Mouse (Mus musculus) forebrain, embryonic 16.5 days (tissue): Measurements from ENCODE around the gene Ddx56. TPM values are rescaled to one million over a fixed set of nuclear protein-coding genes. Genes with fewer than 3 reads are reported as not detected.
"Not testable (repeated sequence)": the region's sequence is repeated elsewhere in the genome, so short reads cannot be mapped to it uniquely, and the experiment has no call there.

Experiments used
- ATAC-seq: fragments of 200-750 bp; cut with Nextera tagmentation; 2 replicates; pipeline ENCODE4 v1.8.0; 2017; ENCODE audit warnings: mild to moderate bottlenecking, moderate library complexity
- H3K27ac ChIP-seq: fragments of 300-500 bp; sonication (generic); 2 replicates; pipeline ENCODE4 v1.5.1; 2014; ENCODE audit warnings: low read length, control low read depth
- H3K27me3 ChIP-seq: fragments of 300-500 bp; sonication (generic); replicated peaks from 2 replicates; pipeline ENCODE4 v1.6.1; 2014; ENCODE audit warnings: low read length; ENCODE audit not compliant: control insufficient read depth, insufficient read depth
- H3K36me3 ChIP-seq: fragments of 300-500 bp; sonication (generic); 2 replicates; pipeline ENCODE4 v1.6.1; 2014; ENCODE audit not compliant: control insufficient read depth, insufficient read depth
- H3K4me1 ChIP-seq: fragments of 300-500 bp; sonication (generic); replicated peaks from 2 replicates; pipeline ENCODE4 v1.6.1; 2014; ENCODE audit warnings: low read length; ENCODE audit not compliant: control insufficient read depth, insufficient read depth
- H3K4me2 ChIP-seq: fragments of 300-500 bp; sonication (generic); 2 replicates; pipeline ENCODE4 v1.6.1; 2014; ENCODE audit warnings: mild to moderate bottlenecking, low read length, control low read depth
- H3K4me3 ChIP-seq: fragments of 300-500 bp; sonication (generic); replicated peaks from 2 replicates; pipeline ENCODE4 v1.5.1; 2014; ENCODE audit warnings: mild to moderate bottlenecking, low read length, control low read depth
- H3K9ac ChIP-seq: fragments of 300-500 bp; sonication (generic); replicated peaks from 2 replicates; pipeline ENCODE4 v1.6.1; 2014; ENCODE audit warnings: low read depth, low read length, control low read depth
- H3K9me3 ChIP-seq: fragments of 300-500 bp; sonication (generic); 2 replicates; pipeline ENCODE4 v1.6.1; 2016; ENCODE audit warnings: low read length; ENCODE audit not compliant: control insufficient read depth
- WGBS: fragments of 180-500 bp; shearing (Covaris S2); extraction: QIAGEN DNeasy Blood & Tissue Kit; methylation state at CpG from one replicate; pipeline ENCODE4 v1.1.7; 2014; 5-methylcytosine and 5-hydroxymethylcytosine counted together
- polyA plus RNA-seq: library from polyadenylated mRNA; unstranded; fragments of >200 nt; fragmentation: Nextera tagmentation; extraction: Ambion mirVana; gene quantifications from 2 replicates; pipeline ENCODE4 v1.2.1, GENCODE M21; 2015

Ddx56 gene
- polyA plus RNA-seq, 1 experiment from 2014 or later = 86.8 TPM

DNA sequence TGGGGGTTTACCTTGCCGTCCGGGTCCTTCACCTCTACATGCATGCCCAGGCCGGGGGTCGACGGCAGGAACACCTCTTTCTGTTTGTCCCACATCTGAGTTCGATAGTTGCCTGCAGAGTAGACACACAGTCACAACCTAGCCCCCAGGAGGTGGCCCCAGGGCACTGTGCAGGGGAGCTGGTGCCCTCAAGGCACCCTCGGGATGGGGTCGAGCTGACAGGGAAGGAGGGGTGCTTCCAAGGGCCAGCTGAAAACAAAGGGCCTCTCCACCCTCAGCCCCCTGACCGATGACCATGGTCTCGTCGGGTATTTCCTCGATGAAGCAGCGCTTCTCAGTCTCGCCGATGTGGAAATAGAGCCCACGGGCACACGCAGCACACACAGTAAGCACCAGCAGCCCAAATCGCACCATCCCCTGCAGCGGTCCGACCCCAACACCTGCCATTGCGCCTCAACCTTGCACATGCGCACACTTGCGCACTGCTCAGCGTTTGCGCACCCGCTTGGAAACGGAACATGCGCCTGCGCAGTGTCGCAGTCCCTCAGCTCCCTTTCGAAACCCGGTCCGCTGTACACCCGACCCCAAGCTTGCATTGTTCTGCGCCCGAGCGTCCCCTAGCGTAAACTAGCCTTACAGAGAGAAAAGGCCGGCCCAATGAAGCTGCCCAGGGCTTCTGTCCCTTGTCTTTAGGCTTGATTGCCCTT is 7.0 kb upstream of the Ddx56 start, which contains the start of gene Tmed4:
Gene Tmed4 (minus strand): TSS at position 484 of the 707 bp plus-strand sequence.
- Histone ChIP-seq H3K4me3 (peak within 1 kb of the TSS; percentile 83), H3K4me2 (peak within 1 kb of the TSS; percentile 85), H3K27me3 (no peaks in the 10 kb centered on the region), H3K36me3 (peaks cover 4% of the 10 kb centered on the region), H3K27ac (peak within 1 kb of the TSS; percentile 92), H3K4me1 (peaks cover 22% of the 10 kb centered on the region), H3K9me3 (no peaks in the 10 kb centered on the region), H3K9ac (peak within 1 kb of the TSS; percentile 95)
- WGBS = under 1% methylated on average over 39 of the region's 39 CpGs
- peak; percentile 98 for ATAC-seq

DNA sequence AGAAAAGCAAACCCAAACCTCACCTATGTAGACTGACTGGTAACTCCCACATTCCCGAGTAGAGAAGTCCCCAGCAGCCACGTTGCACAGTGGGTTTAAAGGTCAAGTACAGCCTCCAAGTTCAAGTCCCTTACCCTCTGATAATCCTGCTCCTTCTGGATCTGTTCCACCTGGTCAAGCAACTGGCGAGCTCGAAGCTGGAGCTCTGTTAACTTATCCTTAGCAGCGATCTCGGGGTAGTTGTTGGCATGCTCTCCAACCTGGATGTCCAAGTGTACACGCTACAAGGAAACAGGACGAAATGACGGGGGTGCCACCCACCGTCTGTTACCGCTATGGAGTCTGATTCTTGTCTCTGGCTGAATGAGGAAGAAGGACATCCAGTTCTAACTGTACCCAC is 6.0 kb upstream of the Ddx56 start:
- H3K27ac ChIP-seq = no peak overlapping the region
- H3K9ac ChIP-seq = peak overlapping the region; percentile 95
- peak overlapping the region; percentile 83 for H3K4me3 ChIP-seq
- no peak for ATAC-seq
- H3K27me3 ChIP-seq = no peaks in the 10 kb centered on the region
- peaks cover 22% of the 10 kb centered on the region for H3K4me1 ChIP-seq
- peak overlapping the region; percentile 85 for H3K4me2 ChIP-seq
- 56% methylated on average over 11 of the region's 11 CpGs for WGBS
- H3K36me3 ChIP-seq = peaks cover 4% of the 10 kb centered on the region
- no peaks in the 10 kb centered on the region for H3K9me3 ChIP-seq

DNA sequence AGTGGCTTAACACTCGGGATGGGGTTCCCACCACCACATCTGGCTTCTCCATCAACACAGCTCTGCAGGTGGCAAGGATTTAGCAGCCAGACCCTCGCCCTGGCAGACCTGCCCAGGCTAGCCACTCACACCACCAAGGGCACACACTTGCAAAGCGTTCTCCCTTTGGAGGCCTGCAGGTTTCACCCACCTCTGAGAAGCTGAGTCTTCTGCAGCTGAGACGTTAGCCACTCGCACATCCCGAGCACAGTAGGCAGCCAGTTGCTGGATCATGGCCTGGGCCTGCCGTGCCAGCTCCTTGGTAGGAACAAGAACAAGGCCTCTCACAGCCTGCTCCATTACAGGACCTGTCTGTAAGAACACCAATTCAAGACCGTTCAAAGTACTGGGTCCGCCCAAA is 951 bp downstream of the Ddx56 start:
- peaks cover 9% of the 10 kb centered on the region for H3K4me1 ChIP-seq
- H3K27ac ChIP-seq = no peak overlapping the region
- H3K27me3 ChIP-seq = no peaks in the 10 kb centered on the region
- no peaks in the 10 kb centered on the region for H3K9me3 ChIP-seq
- H3K9ac ChIP-seq = peak overlapping the region; percentile 65
- peak overlapping the region; percentile 55 for H3K4me3 ChIP-seq
- peak overlapping the region; percentile 82 for H3K4me2 ChIP-seq
- 71% methylated on average over 9 of the region's 9 CpGs for WGBS
- no peak for ATAC-seq
- peaks cover 38% of the 10 kb centered on the region for H3K36me3 ChIP-seq

DNA sequence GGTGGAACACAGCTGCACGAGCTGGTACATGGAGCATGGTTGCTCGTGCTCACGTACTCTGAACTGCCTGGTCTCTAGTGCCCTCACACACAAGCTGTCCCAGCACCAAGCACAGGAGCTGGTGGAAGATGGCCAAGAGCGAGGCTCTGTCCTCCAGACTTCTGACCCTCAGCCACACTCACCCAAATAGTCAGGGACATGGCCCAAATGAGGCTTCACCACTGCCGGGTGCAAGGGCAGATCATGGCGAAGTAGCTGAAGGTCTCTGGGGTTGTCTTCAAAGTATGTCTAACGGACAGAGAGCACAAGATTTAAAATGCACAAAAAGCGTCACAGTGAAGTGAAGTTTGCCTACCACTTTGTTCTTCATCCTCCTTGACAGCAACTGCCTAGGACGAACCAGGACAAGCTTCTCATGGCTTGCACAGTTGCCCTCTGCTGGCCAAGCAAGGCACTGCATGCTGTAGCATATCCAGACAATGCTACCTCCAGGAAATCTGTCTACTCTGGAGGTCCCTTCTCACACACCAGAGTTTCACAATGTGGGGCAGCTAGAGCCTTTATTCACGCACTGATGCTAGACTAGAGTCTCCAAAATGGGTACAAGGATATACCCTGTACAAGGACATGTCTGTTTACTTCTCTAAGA is 6.0 kb downstream of the Ddx56 start:
- peaks cover 4% of the 10 kb centered on the region for H3K4me1 ChIP-seq
- 73% methylated on average over 10 of the region's 10 CpGs for WGBS
- H3K4me3 ChIP-seq = no peak overlapping the region
- ATAC-seq = peak; percentile 72
- peaks cover 58% of the 10 kb centered on the region for H3K36me3 ChIP-seq
- no peak overlapping the region for H3K9ac ChIP-seq
- H3K27ac ChIP-seq = no peak overlapping the region
- no peak overlapping the region for H3K4me2 ChIP-seq
- no peaks in the 10 kb centered on the region for H3K9me3 ChIP-seq
- H3K27me3 ChIP-seq = no peaks in the 10 kb centered on the region

DNA sequence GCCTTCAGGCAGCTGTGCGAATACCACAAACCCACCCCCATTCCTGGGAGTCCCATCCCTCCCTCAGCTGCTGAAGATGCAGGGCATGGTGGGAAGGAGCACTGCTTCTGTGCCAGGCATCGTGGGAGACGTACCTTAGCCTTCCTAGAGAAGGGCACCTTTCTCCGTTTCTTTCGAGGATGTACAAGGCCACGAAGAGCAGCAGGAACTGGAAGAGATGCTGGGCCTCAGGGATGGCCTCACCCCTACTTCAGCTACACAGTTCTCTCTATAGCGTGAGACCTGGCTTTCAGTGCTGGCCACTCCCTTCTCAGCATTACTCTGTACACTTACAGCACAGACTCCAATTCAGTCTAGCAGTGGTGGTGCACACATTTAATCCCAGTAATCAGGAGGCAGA is 8.2 kb downstream of the Ddx56 start:
- Histone ChIP-seq H3K9ac (no peak overlapping the region), H3K4me1 (no peaks in the 10 kb centered on the region), H3K9me3 (no peaks in the 10 kb centered on the region), H3K27ac (no peak overlapping the region), H3K36me3 (peaks cover 41% of the 10 kb centered on the region), H3K4me3 (no peak overlapping the region), H3K27me3 (no peaks in the 10 kb centered on the region), H3K4me2 (no peak overlapping the region)
- WGBS = 94% methylated on average over 7 of the region's 7 CpGs
- no peak for ATAC-seq

DNA sequence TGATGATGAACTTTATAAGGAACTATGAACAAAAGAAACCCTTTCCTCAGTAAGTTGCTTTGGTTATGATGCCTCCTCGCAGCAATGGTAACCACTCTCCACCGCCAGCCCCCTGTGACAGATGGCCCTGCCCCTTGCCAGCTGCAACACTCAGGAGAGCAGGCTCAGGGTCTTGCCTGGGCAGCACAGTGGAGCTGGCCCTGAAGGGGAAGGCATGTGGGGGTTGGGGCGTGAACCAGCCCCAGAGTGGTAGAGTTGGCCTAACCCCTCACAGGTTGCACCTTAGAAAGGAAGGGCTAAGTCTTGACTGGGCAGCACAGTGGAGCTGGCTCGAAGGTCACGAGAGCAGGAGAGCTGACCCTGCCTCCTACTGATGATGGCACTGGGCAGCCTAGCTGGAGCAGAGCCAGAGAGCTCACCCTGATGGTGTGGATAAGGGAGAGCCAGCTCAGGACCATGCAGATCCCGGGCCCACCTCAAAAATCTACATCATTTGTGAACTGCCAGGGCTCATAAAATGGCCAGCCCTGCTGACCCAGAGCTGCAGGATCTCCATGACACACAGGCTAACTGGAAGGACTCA is 11.0 kb downstream of the Ddx56 start:
- Histone ChIP-seq H3K4me2 (no peak overlapping the region), H3K27ac (no peak overlapping the region), H3K9ac (no peak overlapping the region), H3K4me1 (no peaks in the 10 kb centered on the region), H3K36me3 (peaks cover 24% of the 10 kb centered on the region), H3K27me3 (no peaks in the 10 kb centered on the region), H3K4me3 (no peak overlapping the region), H3K9me3 (no peaks in the 10 kb centered on the region)
- ATAC-seq = peak; percentile 47; the same call in 1 of the 2 replicates
- WGBS = 70% methylated on average over 6 of the region's 6 CpGs

DNA sequence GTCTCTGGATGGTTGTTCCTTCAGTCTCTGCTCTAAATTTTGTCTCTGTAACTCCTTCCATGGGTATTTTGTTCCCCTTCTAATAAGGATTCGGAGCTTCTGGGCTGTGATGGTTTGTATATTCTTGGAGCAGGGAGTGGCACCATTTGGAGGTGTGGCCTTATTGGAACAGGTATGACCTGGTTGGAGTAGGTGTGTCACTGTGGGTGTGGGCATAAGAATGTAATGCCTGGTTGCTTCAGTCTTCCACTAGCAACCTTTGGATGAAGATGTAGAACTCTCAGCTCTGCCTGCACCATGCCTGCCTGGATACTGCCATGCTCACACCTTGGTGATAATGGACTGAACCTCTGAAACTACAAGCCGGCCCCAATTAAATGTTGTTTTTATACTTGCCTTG is 13.0 kb downstream of the Ddx56 start:
- 93% methylated on average over 2 of the region's 2 CpGs for WGBS
- not testable (repeated sequence) for H3K27me3 ChIP-seq, H3K4me2 ChIP-seq, H3K9ac ChIP-seq, H3K27ac ChIP-seq, H3K4me3 ChIP-seq, H3K9me3 ChIP-seq, ATAC-seq, H3K4me1 ChIP-seq
- peaks cover 17% of the 10 kb centered on the region for H3K36me3 ChIP-seq

DNA sequence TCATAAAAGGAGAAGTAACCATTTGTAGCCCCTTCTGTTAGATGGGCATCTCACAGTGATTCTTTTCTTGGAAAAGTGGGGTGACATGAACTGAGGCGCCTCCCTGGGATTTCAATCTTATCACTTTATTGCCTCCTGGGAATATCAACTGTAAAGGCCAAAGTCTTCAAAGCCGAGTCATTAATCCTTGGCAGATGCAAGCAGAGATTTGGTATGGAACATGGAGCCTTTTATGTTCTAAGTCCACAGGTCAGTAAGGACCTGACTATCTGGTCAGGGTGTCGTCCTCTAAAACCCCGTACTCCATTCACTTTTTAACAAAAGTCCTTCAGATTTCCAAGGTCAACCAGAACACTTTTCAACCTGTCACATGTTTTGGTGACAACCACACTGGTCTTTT is 14.7 kb downstream of the Ddx56 start:
- Histone ChIP-seq H3K9me3 (no peaks in the 10 kb centered on the region), H3K27me3 (no peaks in the 10 kb centered on the region), H3K4me3 (no peak overlapping the region), H3K4me1 (no peaks in the 10 kb centered on the region), H3K4me2 (no peak overlapping the region), H3K27ac (no peak overlapping the region), H3K36me3 (0 out of 2 replicates have a peak, but pooled peaks cover 1% of the 10 kb centered on the region), H3K9ac (no peak overlapping the region)
- WGBS = 91% methylated on average over 4 of the region's 4 CpGs
- no peak for ATAC-seq

DNA sequence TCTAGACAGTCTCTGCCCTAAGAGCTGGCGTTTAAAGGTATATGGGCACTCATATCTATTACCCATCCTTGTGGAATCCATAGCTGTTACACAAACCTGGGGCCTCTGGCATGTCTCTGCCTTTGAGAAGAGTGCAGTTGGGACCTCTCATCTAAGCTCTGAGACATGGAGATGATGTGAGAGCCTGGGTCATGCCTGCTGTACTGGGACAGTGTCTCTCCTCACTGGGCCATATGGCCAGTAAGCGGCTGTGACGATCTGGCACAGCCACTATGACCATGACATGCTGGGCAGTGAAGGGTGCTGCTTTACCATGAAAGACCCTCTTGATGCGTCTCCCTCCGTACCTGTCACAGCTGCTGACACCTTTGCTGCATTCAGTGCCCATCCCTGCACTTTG is 15.3 kb downstream of the Ddx56 start:
- WGBS = 89% methylated on average over 5 of the region's 5 CpGs
- Histone ChIP-seq H3K27ac (no peak overlapping the region), H3K9ac (no peak overlapping the region), H3K36me3 (no peaks in the 10 kb centered on the region), H3K4me1 (no peaks in the 10 kb centered on the region), H3K4me2 (no peak overlapping the region), H3K4me3 (no peak overlapping the region), H3K27me3 (no peaks in the 10 kb centered on the region), H3K9me3 (no peaks in the 10 kb centered on the region)
- no peak for ATAC-seq
